8 mouse cellular contexts compared by ENCODE assay signal in genomic region chr4:151919900-151920643, GRCm38 (mm10). TPM values are rescaled to one million over a fixed set of nuclear protein-coding genes. Genes with fewer than 3 reads are reported as not detected.
DNase-seq lines count a peak whose midpoint lies in the region; ATAC-seq and TF ChIP-seq lines count a peak whose summit lies in the region.

No protein-coding gene starts in this region.

- H3K27ac ChIP-seq in liver, embryonic 11.5 days (ENCODE audit: low read depth, low read length), result peak overlapping the region; percentile 1; the same call in 1 of the 2 replicates
- H3K27ac ChIP-seq in stomach, postnatal 0 days (replicated peaks), result no peak overlapping the region

- peak; percentile 87 for TF ChIP-seq CTCF in stomach, postnatal 0 days (IDR thresholded peaks at IDR 0.05; ENCODE audit: low read depth)

- H3K4me1 ChIP-seq in liver, embryonic 11.5 days (replicated peaks; ENCODE audit: control insufficient read depth, insufficient read depth, low read length), result peaks cover 12% of the 10 kb centered on the region
- H3K4me1 ChIP-seq in stomach, postnatal 0 days (replicated peaks; ENCODE audit: control insufficient read depth, insufficient read depth), result no peaks in the 10 kb centered on the region

- H3K9ac ChIP-seq in liver, embryonic 11.5 days (ENCODE audit: low read depth, low read length), result 0 out of 2 replicates have a peak overlapping the region, but pooled peaks have one; percentile 13
- no peak overlapping the region for H3K9ac ChIP-seq in stomach, postnatal 0 days (ENCODE audit: low read length)

- ATAC-seq in liver, embryonic 11.5 days (replicated peaks; ENCODE audit: low FRiP score), result peak; percentile 58; the same call in 1 of the 2 replicates
- ATAC-seq in monocyte, adult 5-6 weeks (replicated peaks; ENCODE audit: insufficient number of reproducible peaks, low FRiP score, low TSS enrichment, poor library complexity, severe bottlenecking), result peak; percentile 66
- peak; percentile 32 for ATAC-seq in stomach, postnatal 0 days (ENCODE audit: low FRiP score, low TSS enrichment)

- H3K27me3 ChIP-seq in liver, embryonic 11.5 days (replicated peaks; ENCODE audit: control insufficient read depth, insufficient read depth, low read length), result no peaks in the 10 kb centered on the region
- no peaks in the 10 kb centered on the region for H3K27me3 ChIP-seq in stomach, postnatal 0 days (ENCODE audit: control insufficient read depth, insufficient read depth, low read length)

- TF ChIP-seq EP300 in stomach, postnatal 0 days (optimal IDR thresholded peaks at IDR 0.05), result no peak

- peak overlapping the region; percentile 53 for H3K4me2 ChIP-seq in liver, embryonic 11.5 days
- H3K4me2 ChIP-seq in stomach, postnatal 0 days (replicated peaks; ENCODE audit: low read depth), result peak overlapping the region; percentile 11; the same call in 1 of the 2 replicates

- H3K36me3 ChIP-seq in liver, embryonic 11.5 days (ENCODE audit: control insufficient read depth, insufficient read depth, low read length), result no peaks in the 10 kb centered on the region
- no peaks in the 10 kb centered on the region for H3K36me3 ChIP-seq in stomach, postnatal 0 days (ENCODE audit: control insufficient read depth, insufficient read depth, low read length)

- H3K4me3 ChIP-seq in liver, embryonic 11.5 days (ENCODE audit: low read depth, low read length), result peak overlapping the region; percentile 2; the same call in 1 of the 2 replicates
- H3K4me3 ChIP-seq in stomach, postnatal 0 days (ENCODE audit: low read depth, low read length), result no peak overlapping the region

- peak; percentile 60 to 71 for DNase-seq in layer of hippocampus, postnatal 10 days (ENCODE audit: low spot score in 2 of 2)
- no peak for DNase-seq in layer of hippocampus, adult 9-11 months
- peak; percentile 61 for DNase-seq in cerebellum, adult 9-10 months
- peak; percentile 67 for DNase-seq in forelimb bud, embryonic 11.5 days (ENCODE audit: low read depth, low spot score)
- peak; percentile 42 for DNase-seq in hindlimb bud, embryonic 11.5 days (ENCODE audit: extremely low spot score, low read depth, low spot score)
- peak; percentile 55 for DNase-seq in liver, embryonic 11.5 days (ENCODE audit: low spot score)
- DNase-seq in stomach, postnatal 0 days (ENCODE audit: low spot score), result peak; percentile 53

- WGBS in liver, embryonic 11.5 days, result 24% methylated on average over 16 of the region's 16 CpGs
- 16% methylated on average over 16 of the region's 16 CpGs for WGBS in stomach, postnatal 0 days

- peaks cover 5% of the 10 kb centered on the region; the same call in 1 of the 2 replicates for H3K9me3 ChIP-seq in liver, embryonic 11.5 days (ENCODE audit: control insufficient read depth, low read length)
- no peaks in the 10 kb centered on the region for H3K9me3 ChIP-seq in stomach, postnatal 0 days (ENCODE audit: control insufficient read depth, low read length)

RNA-seq across cellular contexts. Expression of gene Dnajc11, which starts 13.4 kb away (rescaled TPM):
- total RNA-seq in layer of hippocampus, postnatal 10 days (2021), result 10 to 100 TPM; 75.8 to 82.0 TPM
- 101 and 102 TPM in 2 replicates for polyA plus RNA-seq in liver, embryonic 11.5 days (2014; fragmentation: Nextera tagmentation; extraction: Ambion mirVana)
- 20.1 to 46.9 TPM (median 23.0 TPM) in 3 replicates for total RNA-seq in monocyte, adult 5-6 weeks (2017)
- 33.0 and 34.5 TPM in 2 replicates for polyA plus RNA-seq in stomach, postnatal 0 days (2015; fragmentation: Nextera tagmentation; extraction: Ambion mirVana)

RNA-seq across cellular contexts. Expression of gene Camta1, which starts 58.4 kb away (rescaled TPM):
- 100 to 1,000 TPM; 218 to 223 TPM for total RNA-seq in layer of hippocampus, postnatal 10 days (2021)
- polyA plus RNA-seq in liver, embryonic 11.5 days (2014; fragmentation: Nextera tagmentation; extraction: Ambion mirVana), result 72.5 and 93.9 TPM in 2 replicates
- total RNA-seq in monocyte, adult 5-6 weeks (2017), result 8.8 to 43.8 TPM (median 22.1 TPM) in 3 replicates
- 59.4 and 61.9 TPM in 2 replicates for polyA plus RNA-seq in stomach, postnatal 0 days (2015; fragmentation: Nextera tagmentation; extraction: Ambion mirVana)
